Mouse (Mus musculus) G1E (cell line): ENCODE results near the gene Gm10840. TPM values are rescaled to one million over a fixed set of nuclear protein-coding genes. Genes with fewer than 3 reads are reported as not detected.

Experiments
- ATAC-seq: 2 replicates; pipeline ENCODE4 v1.8.0; 2016; ENCODE audit warnings: mild to moderate bottlenecking; ENCODE audit not compliant: insufficient number of reproducible peaks, poor library complexity, low FRiP score, severe bottlenecking; ENCODE audit errors: extremely low read depth
- DNase-seq: peaks from one replicate; pipeline ENCODE4 v3.0.0; 2012; ENCODE audit warnings: low spot score
- H3K27me3 ChIP-seq: 2 replicates; pipeline ENCODE4 v1.6.1; 2012; ENCODE audit warnings: mild to moderate bottlenecking, low read length, inconsistent platforms; ENCODE audit not compliant: insufficient read depth
- H3K36me3 ChIP-seq: replicated peaks from 2 replicates; pipeline ENCODE3; 2012; ENCODE audit warnings: mild to moderate bottlenecking, inconsistent platforms
- H3K4me1 ChIP-seq: 2 replicates; pipeline ENCODE4 v1.6.1; 2012; ENCODE audit warnings: low read depth, low read length, inconsistent platforms, mixed read lengths; ENCODE audit not compliant: insufficient read depth
- H3K4me3 ChIP-seq: 2 replicates; pipeline ENCODE4 v1.5.1; 2012; ENCODE audit warnings: low read depth, mild to moderate bottlenecking, inconsistent platforms, low read length, moderate library complexity, mixed read lengths
- H3K9me3 ChIP-seq: replicated peaks from 2 replicates; pipeline ENCODE4 v1.6.1; 2012; ENCODE audit warnings: inconsistent platforms
- CTCF ChIP-seq: IDR thresholded peaks from 2 replicates; pipeline ENCODE4 v1.5.1; 2012; ENCODE audit warnings: low read depth, low read length, inconsistent platforms, mixed read lengths
- GATA1 ChIP-seq: IDR thresholded peaks from 2 replicates; pipeline ENCODE4 v1.6.1; 2012; ENCODE audit warnings: borderline replicate concordance, low read length, inconsistent platforms, mixed read lengths
- GATA2 ChIP-seq: IDR thresholded peaks from 2 replicates; pipeline ENCODE4 v1.6.1; 2012; ENCODE audit warnings: low read depth, low read length, inconsistent platforms, borderline replicate concordance
- POLR2AphosphoS5 ChIP-seq: IDR thresholded peaks from 2 replicates; pipeline ENCODE4 v1.6.1; 2012; ENCODE audit warnings: low read depth, low read length, inconsistent platforms; ENCODE audit not compliant: insufficient replicate concordance
- TAL1 ChIP-seq: conservative IDR thresholded peaks from 2 replicates; pipeline ENCODE4 v1.6.1; 2012; ENCODE audit warnings: low read depth, low read length, inconsistent platforms, mixed read lengths
- polyA plus RNA-seq: library from polyadenylated mRNA; stranded (reverse); fragments of >175 nt; gene quantifications from 2 replicates; pipeline ENCODE4 v1.2.3, GENCODE M21; 2012
- total RNA-seq, 2 experiments: library from RNA; stranded (forward) in 1 of 2; stranded (reverse) in 1 of 2; fragments of 200-1000 nt in 1 of 2; fragments of >200 nt in 1 of 2; fragmentation: Nextera tagmentation in 1 of 2; gene quantifications; 2 replicates each; pipeline ENCODE4 v1.2.3; 2014 to 2017

Gm10840 gene
- total and polyA plus RNA-seq, 3 experiments = not detected

- DNase-seq (peak; percentile 35), ATAC-seq (peak; percentile 90)
- H3K4me3 ChIP-seq = no peak overlapping the region
- H3K4me1 ChIP-seq = peaks cover 30% of the 10 kb centered on the region
- TF ChIP-seq TAL1 = peak; percentile 83
- no peak for TF ChIP-seq GATA1
- no peak for TF ChIP-seq POLR2AphosphoS5
- TF ChIP-seq GATA2 = no peak
- no peaks in the 10 kb centered on the region for H3K9me3 ChIP-seq
- peaks cover 32% of the 10 kb centered on the region for H3K36me3 ChIP-seq
- H3K27me3 ChIP-seq = no peaks in the 10 kb centered on the region
These were observed 31.2 kb upstream of the Gm10840 start for GRCm38 (mm10) chr11:106129477-106129876.

GRCm38 (mm10) chr11:106132516-106132915 lies 28.1 kb upstream of the Gm10840 start:
- no peak for ATAC-seq
- TF ChIP-seq TAL1 (no peak), GATA2 (no peak), CTCF (no peak), POLR2AphosphoS5 (no peak), GATA1 (no peak)
- no peak for DNase-seq
- peaks cover 36% of the 10 kb centered on the region for H3K4me1 ChIP-seq
- peaks cover 35% of the 10 kb centered on the region for H3K36me3 ChIP-seq
- H3K9me3 ChIP-seq = no peaks in the 10 kb centered on the region
- no peaks in the 10 kb centered on the region for H3K27me3 ChIP-seq
- H3K4me3 ChIP-seq = no peak overlapping the region

GRCm38 (mm10) chr11:106134580-106135528 lies 25.8 kb upstream of the Gm10840 start:
- no peak for TF ChIP-seq POLR2AphosphoS5
- no peak for TF ChIP-seq GATA1
- no peak for TF ChIP-seq GATA2
- TF ChIP-seq CTCF = no peak
- no peak for TF ChIP-seq TAL1
- H3K27me3 ChIP-seq = no peaks in the 10 kb centered on the region
- H3K4me1 ChIP-seq = peaks cover 19% of the 10 kb centered on the region
- H3K9me3 ChIP-seq = no peaks in the 10 kb centered on the region
- DNase-seq (no peak), ATAC-seq (no peak)
- H3K4me3 ChIP-seq = no peak overlapping the region
- H3K36me3 ChIP-seq = peaks cover 36% of the 10 kb centered on the region

- DNase-seq (no peak), ATAC-seq (no peak)
- Histone ChIP-seq H3K9me3 (no peaks in the 10 kb centered on the region), H3K4me1 (peaks cover 16% of the 10 kb centered on the region), H3K36me3 (peaks cover 91% of the 10 kb centered on the region), H3K4me3 (no peak overlapping the region), H3K27me3 (no peaks in the 10 kb centered on the region)
- TF ChIP-seq GATA2 = no peak
- TF ChIP-seq TAL1 = no peak
- TF ChIP-seq GATA1 = no peak
- TF ChIP-seq POLR2AphosphoS5 = no peak
- no peak for TF ChIP-seq CTCF
These were observed 9.4 kb upstream of the Gm10840 start for GRCm38 (mm10) chr11:106151219-106151618.

GRCm38 (mm10) chr11:106152132-106152531 lies 8.5 kb upstream of the Gm10840 start:
- Histone ChIP-seq H3K27me3 (no peaks in the 10 kb centered on the region), H3K9me3 (no peaks in the 10 kb centered on the region), H3K4me1 (peaks cover 25% of the 10 kb centered on the region), H3K36me3 (peaks cover 96% of the 10 kb centered on the region), H3K4me3 (no peak overlapping the region)
- TF ChIP-seq GATA2 (no peak), CTCF (no peak), GATA1 (no peak), POLR2AphosphoS5 (no peak)
- ATAC-seq = no peak
- DNase-seq = no peak

- Histone ChIP-seq H3K4me1 (peaks cover 45% of the 10 kb centered on the region), H3K36me3 (peaks cover 99% of the 10 kb centered on the region), H3K9me3 (no peaks in the 10 kb centered on the region), H3K27me3 (no peaks in the 10 kb centered on the region), H3K4me3 (no peak overlapping the region)
- DNase-seq (no peak), ATAC-seq (no peak)
- TF ChIP-seq CTCF = no peak
- TF ChIP-seq POLR2AphosphoS5 = no peak; the same call in 1 of the 2 replicates
- TF ChIP-seq GATA2 = no peak
- no peak for TF ChIP-seq TAL1
- no peak for TF ChIP-seq GATA1
These were observed 6.6 kb upstream of the Gm10840 start for GRCm38 (mm10) chr11:106154091-106154490.
